Mouse (Mus musculus) thymus, postnatal 10 days (tissue): Measurements from ENCODE around the gene Dock8.

Experiments
- DNase-seq, 2 experiments: peaks; one replicate each; pipeline ENCODE4 v3.0.0; 2021; ENCODE audit warnings: low spot score in 2 of 2

Dock8 gene

GRCm38 (mm10) chr19:25123031-25123430, 123.7 kb downstream of the Dock8 start:
- DNase-seq: no peak

DNA sequence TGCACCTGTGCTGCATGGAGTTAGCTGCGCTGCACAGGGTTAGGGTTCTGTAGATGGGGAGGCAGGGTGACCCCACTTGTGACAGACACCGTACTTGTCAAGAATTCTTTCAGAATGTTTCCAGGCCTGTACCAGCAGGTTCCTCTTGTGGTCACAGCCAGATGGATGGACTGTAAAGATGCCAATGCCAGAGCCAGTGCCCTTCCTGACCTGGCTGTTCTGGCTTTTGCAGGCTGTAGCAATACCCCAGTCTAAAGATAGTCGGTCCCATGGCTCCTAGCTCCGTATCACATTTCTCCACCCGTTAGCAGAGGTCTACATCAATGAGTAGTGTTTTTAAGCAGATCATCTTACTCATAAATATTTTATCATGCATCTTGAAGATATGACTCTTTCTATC, 124.1 kb downstream of the Dock8 start:
- DNase-seq: no peak

GRCm38 (mm10) chr19:25132322-25132721, 133.0 kb downstream of the Dock8 start:
- DNase-seq: no peak

DNA sequence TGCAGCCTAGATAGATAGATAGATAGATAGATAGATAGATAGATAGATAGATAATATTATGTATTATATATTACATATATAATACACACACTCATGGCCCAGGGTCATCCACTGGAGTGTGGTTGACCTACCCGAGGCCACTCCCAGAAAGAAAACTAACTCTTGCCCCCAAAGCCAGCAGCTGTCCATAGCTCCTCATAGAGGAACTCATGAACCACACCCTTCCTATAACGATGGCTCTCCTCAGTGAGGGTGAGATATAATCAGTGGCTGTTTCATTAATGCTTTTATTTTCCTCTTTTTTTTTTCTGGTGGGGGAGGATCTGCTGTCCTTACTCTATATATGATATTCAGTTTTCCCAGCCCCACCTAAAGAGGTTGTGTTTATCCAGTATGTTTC, 134.6 kb downstream of the Dock8 start:
- no peak for DNase-seq

DNA sequence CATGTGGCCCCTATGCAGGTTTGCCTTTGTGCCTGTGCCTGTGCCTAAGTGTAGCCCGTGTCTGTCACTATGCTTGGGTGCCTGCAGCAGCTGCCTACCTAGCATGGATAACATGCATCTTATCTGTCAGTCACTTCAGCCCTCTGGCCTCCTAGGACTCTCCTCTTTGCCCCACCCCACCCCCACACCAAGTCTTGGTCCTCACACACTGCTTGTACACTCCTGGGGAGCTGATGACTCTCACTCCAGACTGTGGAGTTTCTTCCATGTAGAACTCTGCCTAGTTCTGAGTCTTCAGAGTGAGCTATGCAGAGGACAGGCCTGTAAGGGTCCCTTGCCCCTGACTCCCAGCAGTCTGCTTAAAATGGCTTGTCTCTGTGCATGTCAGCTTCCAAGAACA, 136.8 kb downstream of the Dock8 start:
- DNase-seq: no peak

- DNase-seq: no peak
Observed at GRCm38 (mm10) chr19:25137907-25138820, 138.8 kb downstream of the Dock8 start.

DNA sequence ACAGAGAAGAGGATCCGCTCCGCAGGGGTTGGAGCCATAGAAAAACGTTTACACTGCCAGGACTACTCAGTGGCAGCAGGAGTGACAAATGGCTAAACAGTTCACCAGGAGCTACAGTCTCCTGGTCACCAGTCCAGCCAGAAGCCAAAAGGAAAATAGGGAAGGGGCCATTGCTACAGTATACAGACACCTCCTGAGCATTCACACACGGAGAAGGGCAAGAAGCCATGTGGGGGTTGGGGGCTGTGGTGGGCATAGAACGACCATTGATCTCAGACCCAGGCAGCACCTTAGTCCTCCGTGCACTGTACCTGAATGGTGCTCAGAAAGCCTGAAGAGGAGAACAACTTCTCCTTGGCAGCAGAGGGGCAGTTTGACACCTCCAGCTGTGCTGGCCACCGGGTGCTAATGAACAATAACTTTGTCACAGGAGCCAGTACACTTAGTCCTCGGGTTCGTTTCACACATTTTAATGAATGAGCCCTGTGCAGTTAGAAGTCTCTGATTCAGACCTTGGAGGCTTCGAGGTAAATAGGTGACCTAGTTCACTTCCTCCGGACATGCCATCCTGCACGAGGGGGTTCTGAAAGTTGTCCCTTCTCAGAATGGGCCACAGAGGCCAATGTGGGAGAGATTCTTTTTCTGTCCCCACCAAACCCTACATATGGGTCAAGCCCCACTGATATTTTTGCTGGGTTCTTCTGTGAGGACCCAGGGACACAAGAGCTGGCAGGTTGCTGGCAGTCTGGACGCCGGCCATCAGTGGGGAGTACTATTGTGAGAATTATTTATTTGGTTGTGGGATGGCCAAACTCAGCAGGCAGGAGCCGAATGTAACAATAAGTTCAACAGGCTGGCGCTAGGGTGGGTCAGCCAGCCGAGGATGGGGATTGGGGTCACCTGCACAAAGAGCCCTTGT, 145.0 kb downstream of the Dock8 start:
- no peak for DNase-seq

DNA sequence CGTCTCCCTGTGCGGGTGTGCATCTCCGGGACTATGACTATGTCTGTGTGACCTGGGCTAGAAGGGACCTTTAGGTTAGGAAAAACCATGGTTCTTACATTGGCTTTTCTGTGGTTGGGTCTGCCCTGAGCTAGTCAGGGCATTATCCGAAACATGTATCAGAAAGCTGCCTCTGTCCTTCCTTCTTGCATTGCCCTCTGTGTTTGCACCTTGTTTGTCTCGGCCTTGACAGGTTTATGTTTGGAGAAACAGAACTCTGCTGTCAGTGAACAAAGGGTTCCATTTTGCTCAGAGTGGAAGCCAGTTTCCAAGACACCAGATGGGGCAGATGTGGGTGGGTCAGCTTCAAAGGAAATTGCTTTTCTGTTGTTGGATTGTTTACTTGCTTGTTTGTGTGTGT, 145.8 kb downstream of the Dock8 start:
- DNase-seq: no peak

- DNase-seq: no peak
Observed at GRCm38 (mm10) chr19:25146122-25146521, 146.8 kb downstream of the Dock8 start.

- no peak for DNase-seq
Observed at GRCm38 (mm10) chr19:25149788-25150187, 150.5 kb downstream of the Dock8 start.

DNA sequence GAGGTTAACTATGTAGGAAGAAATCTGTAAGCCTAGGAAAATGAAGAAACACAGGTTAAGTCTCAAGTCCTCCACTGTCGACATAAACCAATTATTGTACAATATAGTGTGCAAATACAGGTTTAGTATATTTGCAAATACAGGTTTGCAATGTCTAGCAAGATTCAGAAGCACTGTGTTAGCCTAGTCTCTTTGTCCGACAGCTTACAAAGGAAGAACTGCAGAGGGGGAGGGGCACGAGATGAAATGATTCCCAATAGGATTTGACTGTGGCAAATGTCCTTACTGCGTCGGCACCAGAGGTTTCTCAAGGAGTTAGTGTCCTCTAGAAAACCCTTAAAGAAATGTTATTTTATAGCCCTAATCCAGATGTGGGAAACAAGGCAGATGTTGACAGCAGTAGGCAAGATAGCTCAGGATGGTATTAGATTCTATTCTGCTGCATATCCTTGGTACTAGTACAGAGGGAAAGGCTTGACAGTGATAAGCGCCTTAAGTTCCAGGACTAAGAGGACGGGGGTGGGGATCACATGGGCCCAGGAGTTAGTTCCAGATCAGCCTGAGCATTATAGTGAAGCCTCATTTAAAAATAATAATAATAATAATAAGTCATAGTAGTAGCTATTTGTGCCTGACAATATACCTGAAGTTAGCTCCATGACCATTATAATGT, 155.3 kb downstream of the Dock8 start:
- DNase-seq: no peak

DNA sequence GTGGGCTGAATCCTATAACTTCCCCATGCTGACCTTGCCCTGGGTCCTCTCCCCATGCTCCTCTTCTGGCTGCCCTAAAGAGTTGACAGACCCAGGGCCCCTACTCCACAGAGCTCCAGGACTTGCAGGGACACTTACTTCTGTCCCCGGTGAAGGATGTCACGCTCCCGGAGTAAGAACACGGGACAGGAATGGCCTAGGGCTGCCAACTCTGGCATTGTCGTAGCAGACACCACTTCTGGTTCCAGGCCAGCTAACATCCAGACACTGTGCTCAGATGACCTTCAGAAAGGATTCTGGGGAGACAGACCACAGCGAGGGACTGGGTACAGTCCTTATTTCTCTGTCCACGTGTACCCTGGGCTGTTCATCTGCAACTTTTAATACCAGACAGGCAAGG, 155.9 kb downstream of the Dock8 start:
- DNase-seq: no peak

DNA sequence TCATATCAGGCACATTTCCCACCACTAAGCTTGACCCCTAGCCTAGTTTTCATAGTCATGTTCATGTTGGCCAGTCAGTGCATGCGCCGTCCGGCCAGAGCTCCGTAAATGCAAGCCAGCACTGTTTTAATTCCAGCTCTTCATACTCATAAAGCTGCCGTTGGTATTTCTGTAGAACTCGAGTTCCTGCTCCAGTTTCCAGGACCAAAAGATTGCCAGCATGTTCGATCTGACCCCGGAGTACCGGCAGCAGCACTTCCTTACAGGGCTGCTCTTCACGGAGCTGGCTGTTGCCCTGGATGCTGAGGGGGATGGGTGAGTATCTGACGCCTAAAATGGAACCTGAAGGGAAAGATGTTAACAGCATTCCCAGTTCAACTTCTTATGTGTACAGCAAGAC, 156.4 kb downstream of the Dock8 start:
- no peak for DNase-seq

DNA sequence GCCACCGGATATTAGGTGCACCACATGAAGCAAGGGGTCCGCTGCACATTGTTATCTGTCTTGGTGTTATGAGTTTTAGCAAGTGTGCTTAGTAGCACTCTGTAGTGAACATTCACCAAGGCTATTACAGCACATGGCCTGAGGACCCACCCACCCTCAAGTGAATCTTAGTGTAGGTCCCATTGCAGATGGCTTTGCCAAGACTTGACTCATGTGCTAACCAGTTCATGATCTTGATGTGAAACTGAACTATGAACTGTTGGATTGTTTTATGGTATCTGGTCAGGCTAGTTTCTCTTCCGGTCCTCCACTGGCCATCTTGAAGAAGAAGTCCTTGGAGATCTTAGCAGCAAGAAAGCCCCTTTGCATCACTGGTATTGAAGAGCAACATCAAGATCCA, 162.9 kb downstream of the Dock8 start:
- no peak for DNase-seq

DNA sequence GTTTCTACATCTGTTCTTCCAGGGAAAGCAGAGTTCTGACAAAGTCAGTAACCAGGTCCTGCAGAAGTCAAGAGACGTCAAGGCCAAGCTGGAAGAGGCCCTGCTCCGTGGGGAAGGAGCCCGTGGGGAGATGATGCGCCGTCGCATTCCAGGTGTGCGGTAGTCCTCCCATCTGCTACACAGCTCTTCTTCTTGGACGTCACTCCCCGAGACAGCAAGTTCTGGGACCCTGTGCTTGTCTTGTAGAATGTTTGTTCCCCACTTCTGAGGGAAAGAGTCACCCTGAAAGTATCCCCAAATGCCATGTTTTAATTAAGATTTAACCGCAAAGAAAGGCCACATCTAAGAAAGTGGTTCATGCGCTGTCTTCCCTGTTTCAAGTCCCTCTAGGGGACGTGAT, 164.1 kb downstream of the Dock8 start:
- DNase-seq: no peak

- DNase-seq: no peak
Observed at GRCm38 (mm10) chr19:25166412-25166811, 167.1 kb downstream of the Dock8 start.

- no peak for DNase-seq
Observed at GRCm38 (mm10) chr19:25171395-25171794, 172.1 kb downstream of the Dock8 start.

- DNase-seq: no peak
Observed at GRCm38 (mm10) chr19:25176746-25177145, 177.4 kb downstream of the Dock8 start.

DNA sequence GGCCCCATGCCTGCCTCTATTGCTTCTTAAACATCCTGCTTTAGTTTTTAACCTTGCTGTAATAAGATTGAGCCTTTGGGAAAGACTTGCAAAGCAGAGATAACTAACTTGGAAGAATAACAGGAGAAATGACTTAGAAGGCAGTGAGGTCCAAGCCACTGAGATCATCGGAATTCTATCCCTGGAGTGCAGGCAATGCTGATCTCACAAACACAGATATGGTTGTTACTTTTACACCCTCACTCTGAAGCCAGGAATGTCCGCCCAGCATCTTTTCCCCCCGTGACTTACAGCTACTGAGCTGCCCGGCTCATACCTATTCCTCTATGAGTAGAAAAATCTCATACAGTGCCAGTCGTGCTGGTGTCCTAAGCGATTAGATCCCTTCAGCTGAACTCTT, 180.7 kb downstream of the Dock8 start:
- no peak for DNase-seq

GRCm38 (mm10) chr19:25180547-25180946, 181.2 kb downstream of the Dock8 start:
- no peak for DNase-seq

- no peak for DNase-seq
Observed at GRCm38 (mm10) chr19:25184076-25184475, 184.7 kb downstream of the Dock8 start.

DNA sequence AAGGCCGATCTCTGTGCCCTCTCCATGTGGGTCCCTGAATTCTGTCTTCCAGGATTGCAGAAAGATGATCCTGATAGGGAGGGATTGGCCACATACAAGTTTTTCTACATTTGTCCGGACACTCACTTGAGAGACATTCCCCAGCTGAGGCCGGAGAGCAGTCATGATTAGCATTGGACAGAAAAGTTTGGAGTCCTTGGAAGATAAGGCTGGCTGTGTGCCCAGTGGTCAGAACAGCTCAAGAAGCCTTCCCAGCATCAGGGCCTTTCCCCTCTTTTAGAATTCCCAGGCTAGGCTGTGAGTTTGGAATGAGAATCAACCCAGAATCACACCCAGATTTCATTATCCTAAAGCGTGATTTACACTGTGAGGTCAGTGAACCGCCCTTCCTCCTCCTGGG, 187.0 kb downstream of the Dock8 start:
- no peak for DNase-seq
